Mouse (Mus musculus) heart, adult 18-20 months (tissue): ENCODE results near the gene Plpp2. TPM values are rescaled to one million over a fixed set of nuclear protein-coding genes. Genes with fewer than 3 reads are reported as not detected.
A peak's percentile ranks its signal among the peaks of the same experiment; 100 is the strongest.

ENCODE experiments used
- DNase-seq, 2 experiments: peaks; one replicate each; pipeline ENCODE4 v3.0.0; 2021 to 2022; ENCODE audit warnings: mixed read lengths in 1 of 2
- total RNA-seq, 2 experiments: library from RNA; stranded (reverse); gene quantifications; 2 replicates each; pipeline ENCODE4 v1.2.3; 2021

The Plpp2 gene
- total RNA-seq, 2 experiments from 2014 or later, result 4.1 to 4.8 TPM

DNA sequence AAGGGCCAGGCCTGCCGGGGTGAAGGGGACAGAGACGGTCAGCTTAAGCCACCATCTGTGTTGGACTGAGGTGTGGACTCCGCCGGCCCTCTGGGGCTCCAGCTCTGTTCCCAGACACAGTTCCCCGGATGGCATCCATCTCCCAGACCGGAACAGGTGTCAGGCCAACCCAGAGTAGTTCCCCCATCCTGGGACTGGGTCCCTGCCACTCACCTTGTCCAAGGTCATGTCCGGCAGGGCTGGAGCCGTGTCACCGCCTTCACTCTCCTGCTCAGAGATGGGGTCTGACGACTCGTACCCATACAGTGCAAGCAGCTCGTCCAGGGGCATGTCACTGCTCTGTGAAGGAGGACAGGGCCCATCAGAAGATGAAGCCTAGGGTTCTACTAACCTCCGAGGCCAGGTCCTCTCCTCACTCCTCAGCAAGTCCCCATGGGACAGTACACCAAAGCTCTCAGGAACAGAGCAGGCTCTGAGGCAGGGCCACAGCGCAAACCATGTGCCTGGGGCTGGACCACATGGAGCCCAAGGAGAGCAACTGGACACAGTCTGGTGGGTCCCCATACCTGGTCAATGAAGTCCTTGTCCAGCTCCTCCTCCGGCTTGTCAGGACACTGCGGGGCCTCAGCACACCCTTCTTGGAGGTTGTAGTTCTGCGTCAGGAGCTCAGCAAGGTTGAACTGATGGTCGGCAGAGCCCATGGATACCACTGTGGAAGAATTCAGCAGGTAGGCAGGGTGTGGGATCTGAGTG, 15.6 kb upstream of the Plpp2 start:
- DNase-seq, result no peak

DNA sequence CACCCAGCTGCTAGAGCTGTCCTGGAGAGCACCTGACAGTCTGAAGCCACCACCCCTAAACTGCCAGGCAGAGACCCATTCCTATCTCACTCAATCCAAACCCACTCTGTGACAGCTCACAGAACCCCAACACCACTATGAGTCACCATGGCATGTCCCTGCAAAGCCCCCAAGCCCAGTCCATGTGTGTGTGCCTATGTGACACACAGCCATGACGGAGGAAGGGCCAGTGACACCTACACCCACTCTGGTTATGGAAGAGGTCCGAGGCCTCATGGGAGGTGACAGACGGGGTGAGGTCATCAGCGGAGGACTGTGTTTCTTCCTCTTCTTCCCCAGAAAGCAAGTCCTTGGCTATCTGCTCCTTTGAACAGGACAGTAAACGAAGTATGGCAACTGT, 14.9 kb upstream of the Plpp2 start:
- no peak for DNase-seq

DNA sequence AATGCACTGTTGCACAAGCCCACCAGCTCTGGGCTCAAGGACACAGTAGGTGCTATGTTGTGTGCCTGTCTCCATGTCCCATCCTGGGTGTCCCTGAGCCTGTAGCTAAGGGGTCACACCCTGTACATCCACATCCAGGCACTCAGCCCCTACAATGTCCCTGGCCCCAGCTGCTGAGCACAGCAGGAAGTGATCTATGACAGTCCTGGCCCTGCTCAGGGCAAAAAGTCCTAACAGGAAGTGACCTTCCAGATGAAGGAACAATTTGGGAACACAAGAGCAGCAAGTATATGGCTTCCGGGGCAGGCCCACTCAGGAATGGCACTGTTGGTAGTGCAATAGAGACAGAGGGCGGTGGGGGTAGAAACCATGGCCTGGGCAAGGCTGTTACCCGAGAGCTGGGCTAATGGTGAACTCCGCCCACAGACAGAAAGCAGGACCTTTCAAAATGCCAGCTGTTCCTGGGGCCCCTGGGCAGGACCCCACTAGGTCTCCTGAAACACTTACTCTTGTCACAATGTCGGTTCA, 13.6 kb upstream of the Plpp2 start:
- no peak for DNase-seq

DNA sequence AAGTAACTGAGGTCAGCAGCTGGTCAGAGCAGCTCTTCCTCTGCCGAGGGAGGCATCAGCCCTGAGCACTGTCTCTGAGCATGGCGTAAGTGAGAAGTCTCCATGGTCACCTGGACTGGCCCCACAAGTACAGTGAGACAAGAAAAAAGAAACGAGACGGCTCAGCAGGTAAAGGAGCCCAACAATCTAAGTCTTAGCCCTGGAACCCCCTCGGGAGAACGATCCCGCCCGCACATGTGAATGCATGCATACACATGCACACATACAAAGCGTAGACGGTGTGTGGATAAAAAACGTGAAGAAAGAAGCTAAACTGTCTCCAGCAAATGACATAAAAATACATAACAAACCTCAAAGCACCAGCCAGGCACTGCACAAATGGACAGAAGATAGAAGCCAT, 12.9 kb upstream of the Plpp2 start:
- DNase-seq, result no peak

DNA sequence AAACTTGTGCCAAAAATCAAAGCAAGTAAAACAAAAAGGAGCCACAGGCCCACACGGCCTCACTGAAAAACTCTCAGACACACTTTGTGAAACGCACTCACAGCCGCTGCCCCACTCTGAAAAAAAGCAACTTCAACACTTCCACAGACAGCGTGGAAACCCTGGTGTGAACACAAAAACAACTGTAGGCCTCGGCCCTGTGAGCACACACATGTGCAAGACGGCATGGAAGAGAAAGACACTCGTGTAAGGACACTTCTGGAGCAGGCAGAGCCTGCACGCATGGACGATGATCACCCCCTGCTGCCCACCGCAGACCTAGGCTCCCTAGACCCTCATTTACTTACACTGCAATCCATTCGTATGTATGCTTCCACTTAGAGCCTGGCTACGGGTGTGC, 12.3 kb upstream of the Plpp2 start:
- DNase-seq, result no peak

DNA sequence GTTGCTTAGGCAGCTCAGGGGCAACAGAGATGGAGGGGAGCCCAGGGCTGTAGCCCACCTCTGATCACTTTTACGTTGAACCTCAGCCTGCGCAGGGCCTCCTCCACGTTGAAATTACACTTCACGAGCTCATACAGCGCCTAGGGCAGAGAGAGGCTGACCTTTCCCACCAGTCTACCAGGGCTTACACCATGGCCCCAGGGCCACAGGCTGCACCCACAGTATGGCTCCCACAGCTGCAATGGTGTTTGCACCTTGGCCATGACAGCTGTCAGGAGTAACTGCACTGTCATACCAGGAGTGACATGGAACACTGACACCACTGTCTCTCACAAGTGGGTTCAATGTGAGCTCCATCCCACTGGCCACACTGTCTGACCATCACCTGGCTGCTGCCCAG, 11.0 kb upstream of the Plpp2 start:
- DNase-seq, result no peak

DNA sequence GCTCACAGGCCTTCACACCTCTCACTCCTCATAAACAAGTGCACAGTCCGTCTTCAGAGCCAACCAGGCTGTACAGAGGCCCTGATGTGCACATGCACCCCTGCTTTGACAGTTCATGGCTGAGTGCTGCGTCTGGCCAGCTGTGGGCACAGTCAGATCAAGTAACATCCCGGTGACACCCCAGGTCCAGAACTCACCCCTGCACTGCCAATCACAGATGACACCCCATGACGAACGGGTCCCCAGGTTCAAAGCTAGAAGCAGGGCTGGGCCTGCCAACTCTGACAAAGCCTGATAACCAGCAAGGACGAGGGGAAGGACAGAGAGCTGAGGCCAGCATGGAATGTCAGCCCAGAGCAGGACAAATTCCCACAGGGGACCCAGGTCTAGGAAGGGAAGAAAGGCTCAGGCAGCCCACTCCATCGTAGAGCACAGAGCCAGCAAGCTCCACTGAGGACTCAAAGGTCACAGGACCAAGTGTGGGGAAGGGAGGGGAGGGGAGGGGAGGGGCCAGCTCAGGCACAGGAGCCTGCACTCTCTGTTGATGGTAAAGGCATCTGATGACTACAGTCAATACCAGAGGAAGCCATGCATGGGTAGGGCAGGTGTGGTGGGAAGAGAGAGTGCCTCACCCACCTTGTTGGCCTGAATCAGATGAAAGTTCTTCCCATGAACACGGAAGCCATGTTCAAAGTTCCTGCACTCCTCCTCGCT, 10.4 kb upstream of the Plpp2 start:
- DNase-seq, result no peak

DNA sequence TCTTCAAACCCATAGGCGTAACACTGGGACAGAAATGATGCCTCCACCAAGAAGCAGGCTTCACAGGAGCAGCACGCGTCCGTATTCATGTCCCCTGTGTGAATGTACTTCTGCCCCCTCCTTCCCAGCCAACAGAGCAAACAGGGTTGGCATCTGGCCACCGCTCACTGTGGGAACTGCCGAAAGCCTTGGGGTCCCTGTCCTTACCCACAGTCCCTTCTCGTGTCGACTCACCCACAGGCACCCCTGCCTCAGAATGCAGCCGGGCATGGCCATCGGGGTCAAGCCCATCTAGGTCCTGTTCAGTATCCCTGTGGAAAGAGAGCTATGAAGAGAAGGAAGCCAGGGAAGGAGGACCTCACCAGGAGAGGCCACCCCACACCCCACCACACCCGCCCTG, 8.6 kb upstream of the Plpp2 start:
- DNase-seq, result no peak

DNA sequence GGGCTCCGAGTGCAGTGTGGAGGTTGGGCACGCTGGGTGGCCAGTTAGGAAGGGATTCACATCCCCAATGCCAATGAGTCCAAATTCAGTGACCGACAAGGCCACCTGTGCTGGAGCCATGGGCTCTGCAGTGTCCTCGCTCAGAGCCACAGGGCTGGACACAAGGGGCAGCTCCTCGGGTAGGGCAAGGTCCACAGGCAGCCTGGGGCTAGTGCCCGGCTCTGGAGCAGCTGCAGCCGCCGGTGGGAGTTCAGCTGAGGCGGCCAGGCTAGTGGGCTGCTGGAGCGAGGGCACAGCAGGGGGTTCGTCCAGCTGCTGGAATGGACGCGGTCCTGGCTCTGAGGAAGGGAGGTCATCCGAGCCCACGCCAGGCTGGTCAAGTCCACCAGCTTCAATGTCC, 7.9 kb upstream of the Plpp2 start:
- DNase-seq, result no peak

DNA sequence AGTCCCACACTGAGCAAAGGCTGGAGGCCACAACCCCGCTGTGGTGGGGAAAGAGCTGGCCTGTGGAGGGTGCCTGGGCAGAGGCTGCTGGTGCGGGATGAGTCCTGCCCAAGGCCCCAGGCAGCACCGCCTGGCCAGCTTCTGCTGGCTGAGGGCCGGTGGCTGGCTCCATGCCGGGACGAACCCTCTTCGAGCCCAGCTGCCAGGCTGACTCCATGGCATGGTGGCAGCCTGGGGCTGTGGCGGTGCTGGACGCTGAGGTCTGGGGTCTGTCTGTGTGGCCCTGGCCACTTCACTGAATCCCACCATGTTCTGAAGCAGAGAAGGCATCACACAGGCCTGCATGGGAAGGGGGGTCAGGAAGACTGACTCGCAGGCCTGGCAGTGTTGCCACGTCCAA, 7.2 kb upstream of the Plpp2 start:
- DNase-seq, result no peak

DNA sequence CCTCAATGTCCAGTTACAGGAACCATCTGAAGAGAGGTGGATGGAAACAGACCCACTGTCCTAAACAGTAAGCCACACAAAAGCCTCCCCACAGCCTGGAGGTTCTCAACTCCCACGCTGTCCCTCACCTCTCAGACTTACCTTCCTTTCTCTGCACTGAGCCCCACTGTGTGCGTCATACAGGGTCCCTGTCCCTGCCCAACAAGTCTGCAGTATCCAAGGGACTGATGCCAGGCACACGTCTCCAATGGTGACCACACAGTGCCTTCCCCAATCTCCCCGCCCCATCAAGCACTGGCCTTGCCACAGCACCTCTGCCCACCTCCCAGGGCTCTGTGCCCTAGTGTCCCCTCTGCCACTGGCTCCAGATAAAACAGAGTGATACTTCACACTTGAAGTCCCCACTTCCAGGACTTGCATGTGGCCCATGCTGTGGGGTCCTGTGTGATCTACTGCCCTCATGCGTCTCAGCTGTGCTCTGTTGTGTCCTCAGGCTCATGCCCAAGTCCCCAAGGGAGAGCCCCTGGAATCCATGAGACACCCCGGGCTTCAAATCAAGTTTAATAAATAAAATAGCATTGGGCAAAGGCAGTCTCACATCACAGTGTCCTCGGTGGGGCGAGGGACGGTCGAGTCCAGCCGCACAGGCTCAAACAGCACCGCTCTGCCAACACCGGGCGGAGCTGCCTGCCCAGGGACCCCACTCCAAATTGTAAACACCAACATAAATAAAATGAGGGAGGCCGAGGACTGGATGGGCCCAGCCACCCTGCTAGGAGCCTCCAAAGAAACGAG, 6.3 kb upstream of the Plpp2 start:
- no peak for DNase-seq

DNA sequence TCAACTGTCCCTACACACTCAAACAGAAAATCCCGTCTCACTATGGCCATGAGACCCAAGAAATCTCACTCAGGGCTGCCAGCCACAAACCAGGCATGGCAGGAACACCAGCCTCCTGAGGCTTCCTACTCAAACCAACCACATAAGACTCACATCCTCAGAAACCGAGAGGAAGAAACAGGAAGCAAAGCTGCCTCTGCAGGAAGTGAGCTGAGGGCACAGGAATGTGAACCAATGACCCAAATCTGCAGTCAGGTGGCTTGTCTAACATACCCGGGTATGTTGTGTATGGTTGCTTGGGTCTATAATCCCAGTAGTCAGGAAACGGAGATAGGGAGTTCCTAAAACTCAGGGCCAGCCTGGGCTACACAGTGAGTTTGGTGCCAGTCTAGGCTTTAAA, 5.3 kb upstream of the Plpp2 start:
- DNase-seq, result peak in 1 of 2 experiments; percentile 23

DNA sequence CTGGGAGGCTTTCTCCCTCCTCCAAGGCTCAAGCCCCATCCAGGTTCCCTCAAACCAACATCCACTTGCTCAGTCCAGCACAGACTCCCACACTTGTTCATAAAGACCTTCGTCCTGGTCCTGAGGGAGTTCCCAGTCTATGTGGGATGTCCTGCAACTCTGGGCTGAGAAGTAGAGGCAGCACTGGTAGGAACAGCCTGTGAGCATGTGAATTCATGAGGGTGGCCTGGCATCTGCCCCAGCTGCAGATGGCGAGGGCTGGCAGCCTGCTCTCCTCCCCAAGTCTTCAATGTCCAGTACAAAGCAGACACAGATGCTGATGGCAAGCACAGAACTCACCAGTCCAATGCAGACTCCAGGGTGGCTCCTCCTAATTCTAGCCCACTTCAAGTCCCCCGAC, 4.7 kb upstream of the Plpp2 start:
- no peak for DNase-seq

DNA sequence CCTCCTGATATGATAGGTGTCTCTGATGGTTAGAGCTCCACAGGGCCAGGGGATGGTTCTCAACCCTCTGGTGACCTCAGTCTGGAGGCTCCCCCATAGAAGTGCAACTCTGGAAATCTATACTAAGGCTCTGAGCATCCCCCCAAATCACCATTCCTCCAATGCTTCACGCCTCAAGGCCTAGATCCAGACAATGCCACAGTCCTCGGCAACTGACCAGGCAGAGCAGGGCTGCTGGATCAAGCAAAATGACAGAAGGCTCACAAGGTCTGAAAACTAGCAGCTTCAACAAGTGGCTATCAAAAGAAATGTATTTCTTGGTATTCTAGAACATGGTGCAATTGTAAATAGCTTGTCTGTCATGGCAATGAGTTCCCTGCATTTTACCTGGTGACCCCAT, 4.2 kb upstream of the Plpp2 start:
- no peak for DNase-seq

DNA sequence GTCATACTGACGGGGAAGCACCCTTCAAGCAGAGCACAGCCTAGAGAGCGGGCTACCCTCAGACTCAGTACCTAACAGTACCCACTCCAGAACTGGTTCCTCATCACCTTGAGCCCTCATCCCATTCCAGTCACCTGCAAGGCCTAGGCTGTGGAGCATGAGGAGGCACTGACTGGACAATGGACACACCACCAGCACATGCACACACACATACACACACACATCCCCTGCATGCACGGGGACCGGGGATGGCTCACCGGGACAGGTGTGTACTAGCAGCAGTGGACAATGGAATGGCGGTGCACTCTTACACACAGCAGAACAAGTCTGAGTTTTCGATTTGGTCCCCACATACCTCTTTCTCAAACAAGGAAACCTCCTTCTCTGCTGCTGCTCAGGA, 3.7 kb upstream of the Plpp2 start:
- DNase-seq, result no peak

DNA sequence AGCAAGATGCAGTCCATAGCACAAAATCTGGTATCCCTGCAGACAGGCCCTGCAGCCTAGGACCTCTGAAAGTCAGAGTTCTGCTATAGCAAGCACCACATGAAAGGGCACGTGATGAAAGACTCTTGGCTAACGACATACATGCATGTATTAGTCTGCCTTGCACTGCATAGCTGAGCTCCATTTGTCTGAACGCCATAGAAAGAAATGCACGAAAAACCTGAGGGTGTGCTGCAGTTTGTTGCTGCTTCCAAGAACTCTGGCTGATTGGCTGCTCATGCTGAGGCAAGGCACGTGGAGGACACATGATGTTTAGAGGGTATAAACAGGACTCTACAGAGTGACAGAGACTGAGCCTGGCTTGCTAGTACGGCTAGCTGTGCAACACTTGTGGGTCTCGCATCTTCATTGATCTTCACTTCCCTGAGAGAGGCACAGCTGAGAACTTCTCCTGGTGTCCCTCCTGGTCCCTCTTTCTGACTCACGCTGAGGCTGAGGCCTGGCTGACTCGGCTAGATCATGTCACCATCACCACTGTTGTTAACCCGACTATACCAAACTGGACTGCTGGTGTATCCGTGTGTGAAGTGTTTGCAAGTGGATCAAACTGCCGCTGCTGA, 3.0 kb upstream of the Plpp2 start:
- no peak for DNase-seq

DNA sequence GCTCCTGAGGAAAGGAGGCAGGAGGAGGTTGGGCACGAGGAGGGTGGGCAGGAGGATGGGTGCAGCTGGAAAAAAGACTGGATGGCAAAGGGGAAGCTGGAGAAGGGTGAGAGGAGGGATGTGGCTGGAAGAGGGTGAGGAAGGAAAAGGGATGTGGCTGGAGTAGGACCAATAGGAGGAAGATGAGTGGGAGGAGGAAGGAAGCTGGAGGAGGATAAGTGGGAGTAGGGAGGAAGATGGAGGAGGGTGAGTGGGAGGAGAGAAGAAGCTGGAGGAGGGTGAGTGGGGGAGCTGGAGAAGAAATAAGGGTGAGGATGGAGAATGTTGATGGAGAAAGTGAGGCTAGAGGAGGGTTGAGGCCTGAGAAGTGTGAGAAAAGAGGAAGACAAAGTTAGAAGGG, 1.8 kb upstream of the Plpp2 start:
- no peak for DNase-seq

DNA sequence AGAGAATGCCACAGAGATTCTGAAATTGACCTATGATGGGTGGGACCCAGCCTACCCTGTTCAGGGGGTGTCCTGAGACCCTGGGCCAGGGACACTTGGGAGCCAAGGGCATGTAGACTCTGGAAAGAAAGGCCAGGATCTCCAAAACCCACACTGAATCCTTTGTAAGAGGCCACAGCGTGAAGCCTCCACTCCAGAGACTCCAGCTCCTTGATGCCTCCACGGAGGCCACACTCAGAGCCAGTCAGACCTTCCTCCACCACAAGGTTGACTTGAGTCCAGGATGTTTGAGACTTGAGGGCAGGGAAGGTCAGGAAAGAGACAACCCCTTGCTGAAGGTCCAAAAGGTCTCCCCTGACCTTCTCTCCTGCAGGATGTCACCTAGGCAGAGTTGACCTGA, 830 bp upstream of the Plpp2 start:
- no peak for DNase-seq

DNA sequence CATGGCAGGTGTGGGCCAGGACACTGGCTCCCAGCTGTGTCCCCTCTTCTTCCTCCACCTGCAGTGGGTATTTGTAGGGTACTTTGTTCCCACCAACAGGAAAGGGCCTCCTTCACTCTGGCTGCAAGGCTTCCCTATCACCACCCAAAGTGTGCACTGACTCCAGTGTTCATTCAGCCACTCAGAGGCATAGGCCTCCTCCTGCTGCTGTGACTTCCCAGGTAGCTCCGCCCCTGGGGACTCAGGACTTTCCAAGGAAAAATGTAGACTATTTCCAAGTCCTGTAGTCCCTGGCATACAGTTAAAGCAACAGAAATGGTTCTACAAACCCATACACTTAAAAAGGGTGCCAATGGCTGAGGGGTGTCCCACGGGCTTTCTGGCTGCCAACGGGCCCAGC, 918 bp downstream of the Plpp2 start:
- DNase-seq, result peak in 1 of 2 experiments; percentile 8

DNA sequence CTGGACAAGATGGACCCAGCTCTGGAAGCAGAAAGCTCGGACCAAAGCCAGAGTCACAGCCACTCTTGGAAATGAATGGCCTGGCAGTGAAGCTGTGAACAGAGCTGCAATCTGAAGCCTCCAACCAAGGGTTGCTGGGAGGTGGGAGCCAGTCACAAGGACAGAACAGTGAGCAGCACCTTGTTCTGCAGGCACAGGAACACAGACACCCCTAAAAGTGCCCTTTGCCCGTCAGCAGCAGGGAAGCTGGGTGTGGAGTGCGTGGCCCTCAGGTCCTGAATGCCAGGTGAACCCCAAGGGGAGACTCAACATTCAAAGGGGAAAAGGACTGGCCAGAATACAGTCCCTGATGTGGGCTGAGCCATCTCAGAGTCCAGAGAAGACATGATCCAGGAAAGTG, 2.0 kb downstream of the Plpp2 start:
- DNase-seq, result peak in 1 of 2 experiments; percentile 29

DNA sequence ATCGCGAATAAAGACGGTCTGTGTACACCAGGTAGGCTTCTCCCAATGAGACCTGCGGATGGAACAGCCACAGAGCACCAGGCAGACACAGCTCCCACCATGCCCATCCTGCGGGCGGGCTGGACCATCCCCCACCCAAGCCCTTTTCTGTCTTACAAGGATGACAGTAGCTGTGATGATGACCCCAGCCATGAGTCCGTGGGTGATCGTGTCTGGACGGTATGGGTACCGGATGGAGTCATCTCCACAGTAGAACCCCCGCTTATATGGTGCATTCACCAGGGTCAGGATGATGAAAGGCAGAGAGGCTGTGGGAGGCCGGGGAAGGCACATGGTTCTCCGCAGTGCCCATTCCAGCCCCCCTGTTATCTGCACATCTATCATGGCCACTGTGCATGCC, 2.9 kb downstream of the Plpp2 start:
- no peak for DNase-seq

DNA sequence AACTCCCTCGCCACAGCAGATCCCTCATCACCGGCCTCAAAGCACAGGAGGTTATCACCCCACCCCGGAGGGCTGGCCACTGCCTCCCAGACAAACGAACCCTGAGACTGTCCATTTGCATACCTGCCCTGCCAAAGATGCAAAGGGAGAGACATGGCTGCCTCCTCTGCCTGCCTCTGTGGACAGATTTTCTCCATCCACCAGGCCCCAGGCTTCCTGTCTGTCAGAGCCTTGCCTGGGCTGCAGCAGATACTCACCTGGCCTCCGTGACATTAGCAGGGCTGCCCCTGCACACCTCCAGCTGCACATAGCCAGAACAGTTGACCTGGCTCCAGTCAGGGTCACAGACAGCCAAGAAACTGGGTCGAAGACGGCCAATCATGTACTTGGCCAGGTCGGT, 3.4 kb downstream of the Plpp2 start:
- DNase-seq, result no peak

DNA sequence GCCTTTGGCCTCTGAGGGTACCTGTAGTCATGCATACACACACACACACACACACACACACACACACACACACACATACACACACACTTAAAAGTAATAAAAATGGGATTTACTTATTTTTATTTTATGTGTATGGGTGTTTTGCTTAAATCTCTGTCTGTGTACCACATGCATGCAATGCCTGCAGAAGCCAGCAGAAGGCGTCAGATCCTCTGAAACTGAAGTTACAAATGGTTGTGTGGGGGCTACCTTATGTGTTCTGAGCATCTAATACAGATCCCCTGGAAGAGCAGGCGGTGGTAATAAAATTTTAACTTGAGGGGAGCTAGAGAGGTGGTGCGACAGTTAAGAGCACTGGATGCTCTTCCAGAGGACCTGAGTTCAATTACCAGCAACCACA, 5.5 kb downstream of the Plpp2 start:
- no peak for DNase-seq
